Mouse (Mus musculus) megakaryocyte, embryonic 14.5 days (primary cell): ENCODE data around the gene Gm10134.

ENCODE experiments used
- FLI1 ChIP-seq: IDR thresholded peaks from 2 replicates; pipeline ENCODE4 v1.6.1; 2012; ENCODE audit warnings: low read length, inconsistent platforms, mixed read lengths
- GATA1 ChIP-seq: IDR thresholded peaks from 3 replicates; pipeline ENCODE4 v1.6.1; 2012; ENCODE audit warnings: mixed read lengths, low read length, inconsistent platforms, borderline replicate concordance

DNA sequence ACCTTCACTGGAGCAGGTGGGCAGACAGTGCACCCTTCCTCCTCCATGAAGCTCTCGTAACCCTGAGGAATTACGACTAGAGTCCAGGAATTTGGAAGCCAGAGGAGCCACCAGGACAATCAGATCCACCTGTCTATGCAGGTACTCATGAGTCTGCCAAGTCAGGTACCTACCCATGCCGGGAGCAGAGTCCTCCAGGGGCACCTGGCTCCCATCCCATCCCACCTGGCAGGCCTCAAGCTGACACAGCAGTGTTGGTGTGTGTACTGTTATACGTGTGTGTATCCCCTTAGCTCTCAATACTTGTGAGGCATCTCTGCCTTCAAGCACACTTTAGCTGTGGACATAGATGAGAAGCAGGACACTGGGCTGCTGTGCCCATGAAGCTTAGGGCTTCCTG is 16.3 kb downstream of the Gm10134 start:
- no peak for TF ChIP-seq GATA1
- no peak for TF ChIP-seq FLI1
